Mouse (Mus musculus) lung, embryonic 16.5 days (tissue): Measurements from ENCODE around the gene Igtp. TPM values are rescaled to one million over a fixed set of nuclear protein-coding genes. Genes with fewer than 3 reads are reported as not detected.
"Not testable (repeated sequence)": the region's sequence is repeated elsewhere in the genome, so short reads cannot be mapped to it uniquely, and the experiment has no call there.

Source experiments
- ATAC-seq: fragments of 200-750 bp; cut with Nextera tagmentation; 2 replicates; pipeline ENCODE4 v1.8.0; 2017; ENCODE audit warnings: low read depth, mild to moderate bottlenecking, moderate library complexity
- H3K27ac ChIP-seq: fragments of 300-500 bp; sonication (generic); 2 replicates; pipeline ENCODE4 v1.5.1; 2014; ENCODE audit warnings: mild to moderate bottlenecking, control low read depth, low read length
- H3K27me3 ChIP-seq: fragments of 300-500 bp; sonication (generic); 2 replicates; pipeline ENCODE4 v1.6.1; 2014; ENCODE audit warnings: low read depth, low read length, mixed read lengths; ENCODE audit not compliant: control insufficient read depth, insufficient read depth
- H3K36me3 ChIP-seq: fragments of 300-500 bp; sonication (generic); 2 replicates; pipeline ENCODE4 v1.6.1; 2014; ENCODE audit warnings: low read length; ENCODE audit not compliant: control insufficient read depth, insufficient read depth
- H3K4me1 ChIP-seq: fragments of 300-500 bp; sonication (generic); replicated peaks from 2 replicates; pipeline ENCODE4 v1.6.1; 2014; ENCODE audit warnings: low read length, mixed read lengths; ENCODE audit not compliant: control insufficient read depth, insufficient read depth
- H3K4me2 ChIP-seq: fragments of 300-500 bp; sonication (generic); 2 replicates; pipeline ENCODE4 v1.6.1; 2014; ENCODE audit warnings: low read depth, low read length, control low read depth
- H3K4me3 ChIP-seq: fragments of 300-500 bp; sonication (generic); 2 replicates; pipeline ENCODE4 v1.5.1; 2014; ENCODE audit warnings: mild to moderate bottlenecking, low read length, control low read depth
- H3K9ac ChIP-seq: fragments of 300-500 bp; sonication (generic); 2 replicates; pipeline ENCODE4 v1.6.1; 2014; ENCODE audit warnings: low read length, control low read depth
- H3K9me3 ChIP-seq: fragments of 300-500 bp; sonication (generic); 2 replicates; pipeline ENCODE4 v1.6.1; 2016; ENCODE audit warnings: low read length; ENCODE audit not compliant: control insufficient read depth
- WGBS: fragments of 180-500 bp; shearing (Covaris S2); extraction: QIAGEN DNeasy Blood & Tissue Kit; methylation state at CpG from one replicate; pipeline ENCODE4 v1.1.7; 2014; 5-methylcytosine and 5-hydroxymethylcytosine counted together
- polyA plus RNA-seq: library from polyadenylated mRNA; unstranded; fragments of >200 nt; fragmentation: Nextera tagmentation; extraction: Ambion mirVana; gene quantifications from 2 replicates; pipeline ENCODE4 v1.2.1, GENCODE M21; 2015

Igtp gene
- polyA plus RNA-seq, 1 experiment from 2014 or later, result 4.7 TPM

- H3K4me3 ChIP-seq, result no peak overlapping the region
- H3K27me3 ChIP-seq, result no peaks in the 10 kb centered on the region
- H3K36me3 ChIP-seq, result no peaks in the 10 kb centered on the region
- H3K9ac ChIP-seq, result no peak overlapping the region
- H3K9me3 ChIP-seq, result no peaks in the 10 kb centered on the region
- WGBS, result 92% methylated on average over 1 of the region's 1 CpGs
- no peak overlapping the region for H3K27ac ChIP-seq
- no peak for ATAC-seq
- H3K4me2 ChIP-seq, result no peak overlapping the region
- H3K4me1 ChIP-seq, result no peaks in the 10 kb centered on the region; the same call in 1 of the 2 replicates
These were observed 11.0 kb downstream of the Igtp start for GRCm38 (mm10) chr11:58210321-58210886.

- no peak overlapping the region for H3K4me3 ChIP-seq
- H3K9ac ChIP-seq, result no peak overlapping the region
- WGBS, result 25% methylated on average over 9 of the region's 9 CpGs
- ATAC-seq, result no peak
- H3K27ac ChIP-seq, result no peak overlapping the region
- no peak overlapping the region for H3K4me2 ChIP-seq
- no peaks in the 10 kb centered on the region for H3K36me3 ChIP-seq
- no peaks in the 10 kb centered on the region for H3K9me3 ChIP-seq
- no peaks in the 10 kb centered on the region; the same call in 1 of the 2 replicates for H3K4me1 ChIP-seq
- no peaks in the 10 kb centered on the region for H3K27me3 ChIP-seq
These were observed 11.8 kb downstream of the Igtp start for GRCm38 (mm10) chr11:58211062-58211681.

- H3K9me3 ChIP-seq, result no peaks in the 10 kb centered on the region
- no peak for ATAC-seq
These were observed 12.3 kb downstream of the Igtp start for GRCm38 (mm10) chr11:58211682-58212067.

GRCm38 (mm10) chr11:58213673-58214342 lies 14.5 kb downstream of the Igtp start:
- 65% methylated on average over 7 of the region's 7 CpGs for WGBS
- no peaks in the 10 kb centered on the region for H3K9me3 ChIP-seq
- no peak overlapping the region for H3K4me3 ChIP-seq
- 0 out of 2 replicates have a peak overlapping the region, but pooled peaks have one; percentile 58 for H3K4me2 ChIP-seq
- H3K4me1 ChIP-seq, result no peaks in the 10 kb centered on the region; the same call in 1 of the 2 replicates
- no peaks in the 10 kb centered on the region for H3K27me3 ChIP-seq
- ATAC-seq, result no peak
- no peaks in the 10 kb centered on the region for H3K36me3 ChIP-seq
- H3K27ac ChIP-seq, result no peak overlapping the region
- no peak overlapping the region for H3K9ac ChIP-seq

More at GRCm38 (mm10) chr11:58211682-58212067, 12.3 kb downstream of the Igtp start:
- no peaks in the 10 kb centered on the region; the same call in 1 of the 2 replicates for H3K4me1 ChIP-seq
- no peak overlapping the region for H3K9ac ChIP-seq
- 15% methylated on average over 2 of the region's 2 CpGs for WGBS
- H3K4me3 ChIP-seq, result no peak overlapping the region
- no peaks in the 10 kb centered on the region for H3K36me3 ChIP-seq
- no peaks in the 10 kb centered on the region for H3K27me3 ChIP-seq
- H3K27ac ChIP-seq, result no peak overlapping the region
- H3K4me2 ChIP-seq, result no peak overlapping the region

GRCm38 (mm10) chr11:58214391-58215048 lies 15.2 kb downstream of the Igtp start:
- ATAC-seq, result peak; percentile 95
- no peaks in the 10 kb centered on the region for H3K9me3 ChIP-seq
- no peak overlapping the region for H3K27ac ChIP-seq
- H3K4me1 ChIP-seq, result no peaks in the 10 kb centered on the region; the same call in 1 of the 2 replicates
- H3K4me2 ChIP-seq, result peak overlapping the region; percentile 58
- peak overlapping the region; percentile 66 for H3K4me3 ChIP-seq
- 26% methylated on average over 16 of the region's 17 CpGs for WGBS
- peak overlapping the region; percentile 77 for H3K9ac ChIP-seq
- no peaks in the 10 kb centered on the region for H3K36me3 ChIP-seq
- no peaks in the 10 kb centered on the region for H3K27me3 ChIP-seq

- ATAC-seq, result peak; percentile 51
- Histone ChIP-seq H3K9ac (peak overlapping the region; percentile 40), H3K4me2 (peak overlapping the region; percentile 58), H3K4me3 (peak overlapping the region; percentile 66)
- not testable (repeated sequence) for H3K9me3 ChIP-seq, H3K4me1 ChIP-seq, H3K36me3 ChIP-seq, H3K27me3 ChIP-seq, H3K27ac ChIP-seq
- WGBS, result 10% methylated on average over 2 of the region's 3 CpGs
These were observed 15.7 kb downstream of the Igtp start for GRCm38 (mm10) chr11:58215049-58215430.

GRCm38 (mm10) chr11:58215814-58216213 lies 16.5 kb downstream of the Igtp start:
- Histone ChIP-seq H3K4me1 (no peaks in the 10 kb centered on the region; the same call in 1 of the 2 replicates), H3K27ac (no peak overlapping the region), H3K36me3 (no peaks in the 10 kb centered on the region), H3K9me3 (no peaks in the 10 kb centered on the region), H3K9ac (no peak overlapping the region), H3K27me3 (no peaks in the 10 kb centered on the region), H3K4me3 (no peak overlapping the region), H3K4me2 (no peak overlapping the region)
- no peak for ATAC-seq
- 62% methylated on average over 5 of the region's 5 CpGs for WGBS

- H3K4me2 ChIP-seq, result no peak overlapping the region
- no peak overlapping the region for H3K27ac ChIP-seq
- no peaks in the 10 kb centered on the region for H3K36me3 ChIP-seq
- H3K9me3 ChIP-seq, result no peaks in the 10 kb centered on the region
- H3K27me3 ChIP-seq, result no peaks in the 10 kb centered on the region
- H3K4me1 ChIP-seq, result no peaks in the 10 kb centered on the region; the same call in 1 of the 2 replicates
- ATAC-seq, result no peak
- 64% methylated on average over 6 of the region's 6 CpGs for WGBS
- no peak overlapping the region for H3K4me3 ChIP-seq
- H3K9ac ChIP-seq, result no peak overlapping the region
These were observed 17.5 kb downstream of the Igtp start for GRCm38 (mm10) chr11:58216823-58217222.

GRCm38 (mm10) chr11:58223751-58224150 lies 24.4 kb downstream of the Igtp start:
- H3K27me3 ChIP-seq, result no peaks in the 10 kb centered on the region
- WGBS, result 8% methylated on average over 4 of the region's 4 CpGs
- H3K4me3 ChIP-seq, result no peak overlapping the region
- H3K9me3 ChIP-seq, result no peaks in the 10 kb centered on the region
- H3K4me2 ChIP-seq, result no peak overlapping the region
- peaks cover 8% of the 10 kb centered on the region; the same call in 1 of the 2 replicates for H3K4me1 ChIP-seq
- H3K36me3 ChIP-seq, result no peaks in the 10 kb centered on the region
- ATAC-seq, result no peak
- no peak overlapping the region for H3K27ac ChIP-seq
- no peak overlapping the region for H3K9ac ChIP-seq
